Mouse (Mus musculus) intestine, embryonic 16.5 days (tissue): ENCODE data around the gene Col28a1. TPM values are rescaled to one million over a fixed set of nuclear protein-coding genes. Genes with fewer than 3 reads are reported as not detected.
"Not testable (repeated sequence)": the region's sequence is repeated elsewhere in the genome, so short reads cannot be mapped to it uniquely, and the experiment has no call there.

Experiments
- ATAC-seq: fragments of 200-750 bp; cut with Nextera tagmentation; 2 replicates; pipeline ENCODE4 v1.8.0; 2017; ENCODE audit warnings: moderate TSS enrichment, moderate library complexity
- H3K27ac ChIP-seq: fragments of 300-500 bp; sonication (generic); 2 replicates; pipeline ENCODE4 v1.5.1; 2014; ENCODE audit warnings: mild to moderate bottlenecking, low read length
- H3K27me3 ChIP-seq: fragments of 300-500 bp; sonication (generic); replicated peaks from 2 replicates; pipeline ENCODE4 v1.6.1; 2014; ENCODE audit warnings: low read length, control low read depth, mixed read lengths; ENCODE audit not compliant: control insufficient read depth, insufficient read depth
- H3K36me3 ChIP-seq: fragments of 300-500 bp; sonication (generic); 2 replicates; pipeline ENCODE4 v1.6.1; 2014; ENCODE audit warnings: low read length, control low read depth; ENCODE audit not compliant: control insufficient read depth, insufficient read depth
- H3K4me1 ChIP-seq: fragments of 300-500 bp; sonication (generic); 2 replicates; pipeline ENCODE4 v1.6.1; 2014; ENCODE audit warnings: low read length, control low read depth, mixed read lengths; ENCODE audit not compliant: control insufficient read depth, insufficient read depth
- H3K4me2 ChIP-seq: fragments of 300-500 bp; sonication (generic); 2 replicates; pipeline ENCODE4 v1.6.1; 2014; ENCODE audit warnings: low read depth, low read length, control low read depth
- H3K4me3 ChIP-seq: fragments of 300-500 bp; sonication (generic); 2 replicates; pipeline ENCODE4 v1.5.1; 2014; ENCODE audit warnings: mild to moderate bottlenecking, low read length
- H3K9ac ChIP-seq: fragments of 300-500 bp; sonication (generic); 2 replicates; pipeline ENCODE4 v1.6.1; 2014; ENCODE audit warnings: low read depth, low read length
- H3K9me3 ChIP-seq: fragments of 300-500 bp; sonication (generic); 2 replicates; pipeline ENCODE4 v1.6.1; 2016; ENCODE audit warnings: low read length, control low read depth; ENCODE audit not compliant: control insufficient read depth
- WGBS: fragments of 180-500 bp; shearing (Covaris S2); extraction: QIAGEN DNeasy Blood & Tissue Kit; methylation state at CpG from one replicate; pipeline ENCODE4 v1.1.7; 2014; 5-methylcytosine and 5-hydroxymethylcytosine counted together
- polyA plus RNA-seq: library from polyadenylated mRNA; unstranded; fragments of >200 nt; fragmentation: Nextera tagmentation; extraction: Ambion mirVana; gene quantifications from 2 replicates; pipeline ENCODE4 v1.2.1, GENCODE M21; 2015

Gene Col28a1
- polyA plus RNA-seq, 1 experiment from 2014 or later = 2.4 TPM

- not testable (repeated sequence) for H3K4me1 ChIP-seq
- WGBS = 55% methylated on average over 32 of the region's 32 CpGs
- peak; percentile 67 for ATAC-seq
These were observed 209.3 kb downstream of the Col28a1 start for GRCm38 (mm10) chr6:7982958-7983645.

GRCm38 (mm10) chr6:7971020-7971760, 221.2 kb downstream of the Col28a1 start:
- Histone ChIP-seq H3K36me3 (no peaks in the 10 kb centered on the region), H3K4me3 (no peak overlapping the region), H3K4me2 (no peak overlapping the region), H3K27ac (no peak overlapping the region), H3K9me3 (no peaks in the 10 kb centered on the region), H3K9ac (no peak overlapping the region), H3K27me3 (no peaks in the 10 kb centered on the region), H3K4me1 (peaks cover under 1% of the 10 kb centered on the region; the same call in 1 of the 2 replicates)
- peak; percentile 48 for ATAC-seq
- 37% methylated on average over 5 of the region's 5 CpGs for WGBS

More at GRCm38 (mm10) chr6:7982958-7983645, 209.3 kb downstream of the Col28a1 start:
- not testable (repeated sequence) for H3K9ac ChIP-seq, H3K9me3 ChIP-seq, H3K36me3 ChIP-seq, H3K27me3 ChIP-seq, H3K27ac ChIP-seq
- H3K4me3 ChIP-seq = peak overlapping the region; percentile 28
- H3K4me2 ChIP-seq = peak overlapping the region; percentile 45

DNA sequence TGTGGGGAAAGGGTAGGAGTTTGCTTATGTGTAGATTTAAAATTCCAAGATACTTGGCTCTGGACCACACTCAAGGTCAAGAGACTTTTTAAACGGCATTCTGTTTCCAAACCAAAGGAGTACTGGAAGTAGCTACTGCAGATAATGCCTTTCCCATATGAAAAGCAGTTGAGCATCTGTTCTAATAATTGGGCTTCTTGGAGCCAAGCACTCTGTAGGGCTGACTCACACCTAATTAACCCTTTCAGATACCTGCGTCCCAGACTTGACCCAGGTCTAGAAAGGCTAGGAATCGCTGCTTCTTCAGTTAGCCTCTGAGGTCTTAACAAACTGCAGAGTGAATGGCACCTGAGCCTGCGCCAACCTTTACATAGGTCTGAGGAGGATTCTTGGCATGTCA, 223.0 kb downstream of the Col28a1 start:
- H3K4me1 ChIP-seq = peaks cover 6% of the 10 kb centered on the region

GRCm38 (mm10) chr6:7965833-7966522, 226.4 kb downstream of the Col28a1 start:
- WGBS = 35% methylated on average over 11 of the region's 11 CpGs
- Histone ChIP-seq H3K4me1 (peaks cover 6% of the 10 kb centered on the region), H3K27me3 (no peaks in the 10 kb centered on the region), H3K9ac (no peak overlapping the region), H3K4me3 (no peak overlapping the region), H3K36me3 (no peaks in the 10 kb centered on the region), H3K9me3 (no peaks in the 10 kb centered on the region), H3K4me2 (no peak overlapping the region), H3K27ac (no peak overlapping the region)
- peak; percentile 89 for ATAC-seq

More for the DNA sequence above, 223.0 kb downstream of the Col28a1 start:
- Histone ChIP-seq H3K4me3 (no peak overlapping the region), H3K27me3 (no peaks in the 10 kb centered on the region), H3K4me2 (no peak overlapping the region), H3K27ac (no peak overlapping the region), H3K9me3 (no peaks in the 10 kb centered on the region), H3K9ac (no peak overlapping the region), H3K36me3 (no peaks in the 10 kb centered on the region)
- no peak for ATAC-seq
- WGBS = 79% methylated on average over 4 of the region's 4 CpGs

GRCm38 (mm10) chr6:7962749-7963148, 229.7 kb downstream of the Col28a1 start:
- Histone ChIP-seq H3K27me3 (no peaks in the 10 kb centered on the region), H3K36me3 (no peaks in the 10 kb centered on the region), H3K27ac (no peak overlapping the region), H3K9me3 (no peaks in the 10 kb centered on the region), H3K4me1 (peaks cover 6% of the 10 kb centered on the region), H3K4me3 (no peak overlapping the region), H3K4me2 (no peak overlapping the region), H3K9ac (no peak overlapping the region)
- no peak for ATAC-seq
- WGBS = 92% methylated on average over 7 of the region's 7 CpGs

- H3K9ac ChIP-seq = no peak overlapping the region
- no peak for ATAC-seq
- no peak overlapping the region for H3K4me2 ChIP-seq
- no peaks in the 10 kb centered on the region for H3K9me3 ChIP-seq
- no peak overlapping the region for H3K27ac ChIP-seq
- H3K36me3 ChIP-seq = no peaks in the 10 kb centered on the region
- no peaks in the 10 kb centered on the region for H3K4me1 ChIP-seq
- H3K4me3 ChIP-seq = no peak overlapping the region
- WGBS = 51% methylated on average over 2 of the region's 2 CpGs
- no peaks in the 10 kb centered on the region for H3K27me3 ChIP-seq
These were observed 240.2 kb downstream of the Col28a1 start for GRCm38 (mm10) chr6:7952208-7952607.

- Histone ChIP-seq H3K9ac (no peak overlapping the region), H3K36me3 (no peaks in the 10 kb centered on the region), H3K4me2 (no peak overlapping the region), H3K27ac (no peak overlapping the region), H3K4me3 (no peak overlapping the region), H3K9me3 (no peaks in the 10 kb centered on the region), H3K27me3 (no peaks in the 10 kb centered on the region), H3K4me1 (no peaks in the 10 kb centered on the region)
- no peak for ATAC-seq
These were observed 240.6 kb downstream of the Col28a1 start for GRCm38 (mm10) chr6:7951778-7952177.

Other genes with a start within 250 kb of the Col28a1 start
- 16.7 and 16.9 TPM in 2 replicates for gene Mios, start 16.6 kb upstream of the Col28a1 start, polyA plus RNA-seq
- gene Rpa3, start 66.6 kb upstream of the Col28a1 start, polyA plus RNA-seq = 119 and 126 TPM in 2 replicates
- gene Umad1, start 66.7 kb upstream of the Col28a1 start, polyA plus RNA-seq = 27.0 and 29.4 TPM in 2 replicates
- gene Gm45062, start 66.8 kb upstream of the Col28a1 start, polyA plus RNA-seq = 5.6 and 6.2 TPM in 2 replicates